Mouse (Mus musculus) adrenal gland (tissue): ENCODE data around the gene Lsm7.
"Not testable (repeated sequence)": the region's sequence is repeated elsewhere in the genome, so short reads cannot be mapped to it uniquely, and the experiment has no call there.

Source experiments
- intact Hi-C: fragments of 180-260 bp; cut with DNase I; formaldehyde crosslinking; loops from one replicate; pipeline ENCODE4 v1.15.1; 2025

The Lsm7 gene

DNA sequence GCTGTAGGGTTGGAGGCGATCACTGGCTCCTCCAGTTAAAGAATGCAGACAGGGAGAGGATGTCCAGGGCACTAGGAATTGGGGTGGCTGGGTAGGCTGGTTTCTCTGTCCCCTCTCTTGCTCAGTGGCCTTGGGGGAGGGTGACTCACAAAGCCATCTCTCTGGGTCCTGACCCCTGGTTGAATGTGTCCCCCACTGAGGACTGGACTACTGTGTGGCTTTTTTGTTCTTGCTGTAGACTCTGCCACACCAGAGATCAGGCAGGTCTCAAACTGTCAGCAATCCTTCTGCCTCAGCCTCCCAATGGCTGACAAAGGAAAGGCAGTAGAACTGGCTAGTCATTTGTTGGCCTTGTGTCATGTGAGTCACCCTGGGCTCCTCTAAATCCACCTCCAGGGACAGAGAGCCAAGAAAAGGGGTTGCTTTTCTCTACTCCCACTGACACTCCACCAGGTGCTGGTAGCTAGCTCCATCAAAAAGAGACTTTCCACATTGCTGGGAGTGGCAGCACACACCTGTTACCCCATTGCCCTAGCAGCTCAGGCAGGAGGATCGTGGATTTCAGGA, 16.6 kb downstream of the Lsm7 start:
- intact Hi-C loops = no loop called here

GRCm38 (mm10) chr10:80837827-80838226, 17.2 kb downstream of the Lsm7 start:
- intact Hi-C loops = no loop called here

DNA sequence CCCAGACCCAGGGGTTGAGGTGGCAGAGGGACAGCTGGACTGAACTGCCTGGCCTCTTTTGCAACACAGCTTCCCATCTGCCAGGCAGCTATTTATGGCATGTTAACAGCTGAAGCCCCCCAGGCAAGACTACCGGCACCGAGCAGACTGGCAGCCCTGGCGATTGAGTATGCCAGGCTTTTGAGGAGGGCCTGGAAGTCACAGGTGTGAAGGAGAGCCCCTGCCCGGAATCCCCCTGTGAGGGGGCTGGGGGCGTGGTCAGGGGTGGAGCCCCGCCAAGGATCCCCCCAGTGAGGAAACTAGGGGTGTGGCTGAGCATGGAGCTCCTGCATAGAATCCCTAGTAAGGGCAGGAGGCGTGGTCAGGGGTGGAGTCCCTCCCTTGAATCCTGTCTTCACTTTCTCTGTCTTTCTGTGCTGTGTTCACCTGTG, 18.0 kb downstream of the Lsm7 start:
- intact Hi-C loops = no loop called here

- intact Hi-C loops = no loop called here
These were observed 19.4 kb downstream of the Lsm7 start for GRCm38 (mm10) chr10:80835617-80836016.

DNA sequence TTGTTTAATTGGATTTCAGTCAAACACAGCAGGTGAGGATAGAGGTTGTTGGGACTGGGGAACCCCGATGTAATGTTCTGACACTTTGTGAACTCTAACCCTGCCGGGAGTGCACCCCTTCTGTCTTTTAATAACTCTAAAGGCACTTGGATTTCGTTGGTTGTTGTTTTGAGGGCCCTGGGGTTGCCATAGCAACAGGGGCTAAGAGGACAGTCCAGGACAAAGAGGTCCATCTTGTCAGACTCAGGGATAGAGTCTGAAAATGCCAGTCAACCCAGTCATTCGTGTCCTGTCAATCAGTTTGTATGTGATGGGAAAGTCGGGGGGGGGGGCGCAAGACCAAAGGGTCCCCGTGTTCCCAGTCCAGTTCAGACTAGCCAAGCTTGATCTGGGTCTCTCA, 22.2 kb downstream of the Lsm7 start:
- intact Hi-C loops = no loop called here

DNA sequence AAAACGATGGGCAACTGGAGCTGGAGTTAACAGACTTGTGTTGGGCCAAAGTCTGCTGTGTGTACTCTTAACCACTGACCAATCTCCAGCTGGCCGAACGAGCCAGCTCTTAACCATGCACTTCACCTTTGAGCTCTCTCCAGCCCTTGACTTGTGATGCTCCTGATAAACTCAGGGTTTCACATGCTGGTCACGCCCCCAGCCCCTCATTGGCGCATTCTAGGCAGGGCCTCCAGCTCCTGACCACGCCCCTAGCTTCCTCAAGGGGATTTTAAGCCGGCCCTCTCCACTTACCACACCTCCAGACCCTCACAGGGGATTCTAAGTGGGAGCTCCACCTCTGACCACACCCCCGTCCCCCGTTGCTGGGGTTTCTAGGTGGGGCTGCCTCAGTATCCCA, 23.9 kb downstream of the Lsm7 start:
- intact Hi-C loops = no loop called here

DNA sequence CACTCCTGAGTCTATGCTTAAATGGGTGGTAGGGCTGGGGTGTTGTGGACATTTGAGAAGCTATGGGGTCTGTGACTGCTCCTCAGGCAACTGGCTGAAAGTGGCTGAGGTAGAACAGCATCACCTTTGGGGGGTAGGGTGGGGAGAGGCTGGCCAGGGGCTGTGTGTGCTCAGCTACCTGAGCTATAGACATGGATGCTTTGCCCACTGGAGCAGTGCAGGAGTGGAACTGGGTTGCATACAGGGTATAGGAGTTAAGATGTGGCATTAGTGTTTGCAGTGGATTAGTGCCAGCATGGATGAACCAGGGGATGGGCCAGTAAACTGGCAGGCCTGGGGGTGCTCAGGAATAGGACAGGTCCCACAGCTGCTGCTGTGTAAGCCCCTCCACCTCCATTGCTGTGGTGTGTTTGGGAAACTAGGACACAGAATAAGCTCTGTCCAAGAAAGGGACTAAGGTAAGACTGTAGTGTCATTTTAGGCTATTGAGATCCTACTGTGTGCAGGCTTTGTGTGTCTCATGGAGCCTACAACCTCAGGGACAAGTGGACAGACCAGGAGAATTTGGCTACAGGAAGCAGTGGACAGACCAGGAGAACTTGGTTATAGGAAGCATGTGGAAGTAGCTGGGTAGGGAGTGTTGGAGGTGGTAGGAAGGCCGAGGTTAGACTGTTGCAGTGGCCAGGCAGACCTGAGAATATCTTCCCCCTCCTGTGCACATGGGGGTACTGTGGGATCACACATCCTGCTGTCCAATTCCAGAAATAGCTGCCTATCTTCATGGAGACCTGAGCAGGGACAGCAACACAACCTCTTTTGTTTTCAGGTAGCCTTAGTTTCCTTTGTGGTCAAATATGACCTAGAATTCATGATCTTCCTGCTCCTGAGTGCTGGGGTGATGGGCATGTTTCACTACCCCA, 25.4 kb downstream of the Lsm7 start:
- intact Hi-C loops = no loop called here

GRCm38 (mm10) chr10:80828587-80828986, 26.4 kb downstream of the Lsm7 start:
- intact Hi-C loops = not testable (repeated sequence)

DNA sequence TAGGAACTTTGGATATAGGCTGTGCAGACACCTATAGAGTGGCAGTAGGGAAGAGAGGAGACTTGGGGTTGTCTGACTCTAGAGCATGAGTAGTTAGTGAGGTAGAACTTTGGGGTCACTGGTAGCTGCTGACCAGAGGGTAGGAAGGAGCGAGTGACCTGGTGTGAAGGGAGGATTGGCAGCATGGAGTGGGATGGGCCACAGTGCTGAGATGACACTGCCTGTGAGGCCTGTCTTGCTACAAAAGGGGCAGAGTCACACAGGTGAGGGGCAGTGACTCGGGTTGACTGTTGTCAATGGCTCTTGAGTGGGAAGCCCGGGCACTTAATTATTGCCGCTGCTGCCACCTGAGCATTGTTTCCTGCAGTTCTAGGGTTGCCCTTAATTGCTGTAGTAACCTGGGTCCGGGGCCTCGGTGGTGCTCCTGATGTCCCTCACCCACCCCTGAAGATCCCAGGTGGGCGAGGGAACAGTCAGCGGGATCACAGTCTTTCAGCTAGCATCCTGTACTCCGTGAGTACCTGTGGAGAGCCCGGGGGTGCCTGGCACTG, 27.1 kb downstream of the Lsm7 start:
- intact Hi-C loops = no loop called here

DNA sequence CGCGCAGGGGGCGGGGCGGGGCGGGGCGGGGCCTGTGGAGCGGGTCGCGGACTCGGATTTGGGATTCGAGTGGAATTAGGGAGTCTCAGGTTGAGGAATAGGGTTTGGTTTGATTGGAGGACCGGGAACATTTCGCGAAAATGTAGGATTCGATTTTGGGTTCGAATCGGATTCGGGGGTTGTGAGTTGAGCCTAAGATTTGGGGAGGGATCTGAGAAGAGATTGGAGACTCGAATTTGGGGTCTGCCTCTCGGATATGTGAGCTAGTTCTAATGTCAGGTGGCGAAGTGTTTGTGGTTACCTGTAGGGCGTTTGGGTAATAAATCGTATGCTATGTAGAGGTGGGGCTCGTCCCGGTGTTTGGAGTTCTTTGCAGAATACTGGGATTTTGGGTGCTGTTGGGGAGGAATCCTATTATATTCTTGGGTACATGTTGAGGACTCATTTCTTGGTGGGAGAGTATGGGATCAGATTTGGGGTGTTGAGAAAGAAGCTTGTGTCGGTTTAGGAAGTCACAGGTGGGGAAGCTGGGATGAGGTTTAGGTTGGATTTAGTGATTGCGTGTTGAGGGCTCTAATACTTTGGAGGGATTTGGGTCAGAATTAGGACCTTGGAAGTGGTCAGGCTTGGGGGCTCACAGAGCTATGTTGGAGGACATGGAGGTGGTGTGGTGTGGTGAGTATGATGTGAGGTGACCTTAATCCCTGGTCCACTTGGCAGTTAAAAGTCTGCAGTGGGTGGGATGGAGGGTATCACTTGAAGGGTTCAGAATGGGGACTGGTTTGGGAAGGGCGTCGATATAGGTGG, 27.7 kb downstream of the Lsm7 start:
- intact Hi-C loops = no loop called here

DNA sequence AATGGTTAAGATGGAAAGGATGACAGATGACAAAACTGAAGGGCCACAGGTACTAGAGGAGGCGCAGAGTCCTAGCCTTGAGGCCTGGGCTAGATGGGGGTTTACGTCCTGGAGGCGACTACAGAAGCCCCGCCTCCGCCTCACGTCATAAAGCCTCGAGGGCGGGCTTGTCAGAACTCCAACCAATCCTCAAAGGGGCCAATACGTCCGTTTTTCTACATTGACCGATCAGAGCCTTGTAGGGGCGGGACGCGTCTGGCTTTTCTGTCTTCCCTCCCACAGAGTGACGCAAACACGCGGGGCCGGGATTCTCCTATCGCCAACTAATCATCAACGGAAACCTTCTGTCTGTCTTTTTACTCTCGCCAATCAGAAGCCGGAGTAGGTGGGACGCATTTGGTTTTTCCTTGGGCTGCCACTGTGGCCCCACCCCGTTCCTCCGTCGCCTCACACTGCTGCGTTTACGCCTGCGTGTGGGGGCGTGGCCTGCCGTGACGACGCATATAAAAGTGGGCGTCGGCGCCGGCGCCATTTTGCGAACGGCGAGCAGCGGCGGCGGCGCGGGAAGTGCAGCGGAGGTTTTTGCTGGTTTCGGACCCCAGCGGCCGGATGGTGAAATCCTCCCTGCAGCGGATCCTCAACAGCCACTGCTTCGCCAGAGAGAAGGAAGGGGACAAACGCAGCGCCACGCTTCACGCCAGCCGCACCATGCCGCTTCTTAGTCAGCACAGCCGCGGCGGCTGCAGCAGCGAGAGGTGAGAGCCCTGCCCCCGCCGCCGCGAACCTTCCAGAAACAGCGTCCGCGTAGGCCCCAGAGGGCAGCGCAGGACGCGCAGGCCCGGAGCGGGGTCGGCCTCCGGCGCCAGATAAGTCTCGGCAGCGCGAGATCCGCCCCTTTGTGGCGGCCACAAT, 28.6 kb downstream of the Lsm7 start, which contains the start of gene Oaz1:
Oaz1 (plus strand) TSS at position 506 of the 912 bp plus-strand sequence.
- intact Hi-C loops = no loop called here

DNA sequence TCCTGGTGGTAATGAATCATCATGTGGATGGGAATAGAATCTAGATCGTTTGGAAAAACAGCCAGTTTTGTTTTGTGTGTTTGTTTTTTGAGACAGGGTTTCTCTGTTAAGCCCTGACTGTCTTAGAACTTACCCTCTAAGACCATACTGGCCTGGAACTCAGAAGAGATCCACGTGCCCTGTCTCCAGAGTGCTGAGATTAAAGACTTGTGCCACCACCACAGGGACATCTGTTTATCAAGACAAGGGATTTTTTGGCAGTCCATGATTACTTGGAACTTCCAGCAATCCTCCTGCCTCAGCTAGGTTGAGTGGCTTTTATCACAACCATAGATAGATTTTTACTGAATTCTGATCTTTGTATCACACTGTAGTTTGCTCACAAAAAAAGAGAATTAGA, 30.2 kb downstream of the Lsm7 start:
- intact Hi-C loops = no loop called here

- intact Hi-C loops = loop anchor here (2.0 kb wide), 1 partner anchor 57 kb away; no protein-coding TSS in a partner anchor
These were observed 31.0 kb downstream of the Lsm7 start for GRCm38 (mm10) chr10:80823847-80824643.

DNA sequence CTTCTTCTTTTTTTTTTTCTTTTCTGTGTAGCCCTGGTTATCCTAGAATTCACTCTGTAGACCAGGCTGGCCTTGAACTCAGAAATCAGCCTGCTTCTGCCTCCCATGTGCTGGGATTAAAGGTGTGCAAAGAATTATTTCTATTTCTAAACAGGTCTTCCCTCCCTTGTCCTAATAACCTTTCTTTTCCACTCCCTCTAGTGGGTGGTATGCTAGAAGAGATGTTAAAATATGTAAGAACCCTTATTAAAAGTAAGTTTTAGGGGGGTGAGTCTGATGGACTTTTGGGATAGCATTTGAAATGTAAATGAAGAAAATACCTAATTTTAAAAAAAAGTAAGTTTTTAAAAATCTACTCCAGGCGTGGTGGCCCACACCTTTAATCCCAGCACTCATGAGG, 31.7 kb downstream of the Lsm7 start:
- intact Hi-C loops = loop anchor here (2.0 kb wide), 1 partner anchor 57 kb away; no protein-coding TSS in a partner anchor

DNA sequence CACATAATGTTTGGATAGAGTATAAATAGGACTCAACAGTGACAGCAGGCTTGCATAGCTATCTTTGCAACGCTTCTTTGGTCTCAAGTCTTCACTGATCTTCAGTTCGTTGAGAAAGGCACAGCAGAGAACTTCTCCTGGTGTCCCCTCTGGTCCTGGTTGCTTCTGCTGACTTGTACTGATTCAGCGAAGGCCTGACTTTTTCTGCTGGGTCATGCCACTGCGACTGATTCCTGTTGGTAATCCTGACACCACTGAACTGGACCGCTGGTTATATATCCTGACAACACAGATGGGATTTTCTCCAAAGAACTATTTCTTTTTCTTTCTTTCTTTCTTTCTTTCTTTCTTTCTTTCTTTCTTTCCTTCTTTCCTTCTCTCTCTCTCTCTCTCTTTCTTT, 32.5 kb downstream of the Lsm7 start:
- intact Hi-C loops = loop anchor here (2.0 kb wide), 1 partner anchor 58 kb away; no protein-coding TSS in a partner anchor

- intact Hi-C loops = loop anchor here (2.0 kb wide), 1 partner anchor 59 kb away; no protein-coding TSS in a partner anchor
These were observed 33.0 kb downstream of the Lsm7 start for GRCm38 (mm10) chr10:80821991-80822390.

GRCm38 (mm10) chr10:80819406-80819805, 35.6 kb downstream of the Lsm7 start:
- intact Hi-C loops = loop anchor here (10.0 kb wide), 1 partner anchor 175 kb away; no protein-coding TSS in a partner anchor

GRCm38 (mm10) chr10:80818599-80819281, 36.3 kb downstream of the Lsm7 start:
- intact Hi-C loops = loop anchor here (10.0 kb wide), 1 partner anchor 176 kb away; no protein-coding TSS in a partner anchor
